9 mouse cellular contexts compared by ENCODE assay signal in genomic region chr7:19211996-19212755, GRCm38 (mm10). TPM values are rescaled to one million over a fixed set of nuclear protein-coding genes. Genes with fewer than 3 reads are reported as not detected.
A peak's percentile ranks its signal among the peaks of the same experiment; 100 is the strongest.
DNase-seq lines count a peak whose midpoint lies in the region; ATAC-seq lines count a peak whose summit lies in the region.
"Had no signal": no experiment of that assay in that cellular context is flagged by ENCODE, and none has a peak within 500 bp of the region (broad histone marks: within the 10 kb centered on the region; RNA-seq: fewer than 3 reads in every experiment).

TSS of gene Gpr4 (plus strand) at chr7:19212538.

- peak within 1 kb of the TSS; percentile 53; the same call in 1 of the 2 replicates for H3K9ac ChIP-seq in kidney, embryonic 14.5 days (ENCODE audit: low read depth, low read length)
- H3K9ac ChIP-seq in embryonic facial prominence, embryonic 12.5 days, result peak within 1 kb of the TSS; percentile 38; the same call in 1 of the 2 replicates
- H3K9ac ChIP-seq in midbrain, embryonic 16.5 days (ENCODE audit: low read depth, low read length), result peak within 1 kb of the TSS; percentile 64

- intact Hi-C loops in heart, postnatal 36 days (cut with DNase I), result loop anchor here (2.0 kb wide), 1 partner anchor 15 kb away; no protein-coding TSS in a partner anchor

- no peak for DNase-seq in kidney, adult 11 months
- DNase-seq in heart, postnatal 36 days, result peak; percentile 51 to 54
- peak; percentile 51 for DNase-seq in liver
- DNase-seq in cerebellum, adult 11-12 months, result no peak

- H3K27ac ChIP-seq in kidney, embryonic 14.5 days (ENCODE audit: low read depth, low read length), result peak within 1 kb of the TSS; percentile 30; the same call in 1 of the 2 replicates
- H3K27ac ChIP-seq in embryonic facial prominence, embryonic 12.5 days, result no peak within 1 kb of the TSS
- H3K27ac ChIP-seq in midbrain, embryonic 16.5 days (ENCODE audit: low read length), result no peak within 1 kb of the TSS
- H3K27ac ChIP-seq: macrophage had no signal

- no peaks in the 10 kb centered on the region for H3K36me3 ChIP-seq in kidney, embryonic 14.5 days (ENCODE audit: control insufficient read depth, insufficient read depth, low read length)
- no peaks in the 10 kb centered on the region for H3K36me3 ChIP-seq in embryonic facial prominence, embryonic 12.5 days
- H3K36me3 ChIP-seq in midbrain, embryonic 16.5 days (ENCODE audit: control insufficient read depth, insufficient read depth, low read length), result no peaks in the 10 kb centered on the region

- peak within 1 kb of the TSS; percentile 82 for H3K4me2 ChIP-seq in kidney, embryonic 14.5 days (replicated peaks; ENCODE audit: low read depth, low read length)
- H3K4me2 ChIP-seq in embryonic facial prominence, embryonic 12.5 days (replicated peaks), result peak within 1 kb of the TSS; percentile 80
- peak within 1 kb of the TSS; percentile 72 for H3K4me2 ChIP-seq in midbrain, embryonic 16.5 days (ENCODE audit: low read length)

- H3K4me1 ChIP-seq in kidney, embryonic 14.5 days (ENCODE audit: control insufficient read depth, insufficient read depth, low read length), result peaks cover 19% of the 10 kb centered on the region
- peaks cover 20% of the 10 kb centered on the region for H3K4me1 ChIP-seq in embryonic facial prominence, embryonic 12.5 days
- H3K4me1 ChIP-seq in midbrain, embryonic 16.5 days (ENCODE audit: control insufficient read depth, insufficient read depth, low read length), result peaks cover 5% of the 10 kb centered on the region

- no peaks in the 10 kb centered on the region for H3K27me3 ChIP-seq in kidney, embryonic 14.5 days (ENCODE audit: control insufficient read depth, insufficient read depth, low read length)
- peaks cover 30% of the 10 kb centered on the region for H3K27me3 ChIP-seq in embryonic facial prominence, embryonic 12.5 days
- H3K27me3 ChIP-seq in midbrain, embryonic 16.5 days (ENCODE audit: control insufficient read depth, insufficient read depth, low read depth, low read length), result no peaks in the 10 kb centered on the region

- WGBS in kidney, embryonic 14.5 days, result 2% methylated on average over 29 of the region's 30 CpGs
- WGBS in embryonic facial prominence, embryonic 12.5 days, result 3% methylated on average over 28 of the region's 30 CpGs
- WGBS in midbrain, embryonic 16.5 days, result 1% methylated on average over 16 of the region's 30 CpGs

- H3K9me3 ChIP-seq in kidney, embryonic 14.5 days (ENCODE audit: control insufficient read depth, low read length), result 0 out of 2 replicates have a peak, but pooled peaks cover 2% of the 10 kb centered on the region
- no peaks in the 10 kb centered on the region for H3K9me3 ChIP-seq in embryonic facial prominence, embryonic 12.5 days
- no peaks in the 10 kb centered on the region for H3K9me3 ChIP-seq in midbrain, embryonic 16.5 days (replicated peaks; ENCODE audit: control insufficient read depth, low read length, poor library complexity, severe bottlenecking)

- peak; percentile 76 for ATAC-seq in kidney, embryonic 14.5 days (ENCODE audit: low FRiP score, low TSS enrichment)
- ATAC-seq in embryonic facial prominence, embryonic 12.5 days (ENCODE audit: insufficient number of reproducible peaks, insufficient read depth, low FRiP score, low TSS enrichment), result 0 out of 2 replicates have a peak, but pooled peaks have one; percentile 65
- ATAC-seq in midbrain, embryonic 16.5 days, result peak; percentile 66; the same call in 1 of the 2 replicates
- no peak for ATAC-seq in cerebellum, adult (ENCODE audit: insufficient number of reproducible peaks, low FRiP score, low TSS enrichment)

- H3K4me3 ChIP-seq in kidney, embryonic 14.5 days (ENCODE audit: low read length), result peak within 1 kb of the TSS; percentile 50
- H3K4me3 ChIP-seq in embryonic facial prominence, embryonic 12.5 days, result peak within 1 kb of the TSS; percentile 46
- peak within 1 kb of the TSS; percentile 44 for H3K4me3 ChIP-seq in midbrain, embryonic 16.5 days (ENCODE audit: low read depth, low read length)

RNA-seq across cellular contexts. Expression of gene Gpr4, which starts in this region (rescaled TPM):
- polyA plus RNA-seq in kidney, embryonic 14.5 days (2014; fragmentation: Nextera tagmentation; extraction: Ambion mirVana), result 2.4 and 3.4 TPM in 2 replicates
- polyA plus RNA-seq in embryonic facial prominence, embryonic 12.5 days (2016; fragmentation: Nextera tagmentation; extraction: Ambion mirVana), result 1.4 and 1.7 TPM in 2 replicates
- 10 to 100 TPM in 1 of 2 experiments, 1 to 10 TPM in 1; 7.9 to 10.6 TPM for total RNA-seq in heart, postnatal 36 days (2021)
- polyA plus RNA-seq in midbrain, embryonic 16.5 days (2015; fragmentation: Nextera tagmentation; extraction: Ambion mirVana), result 3.4 and 4.5 TPM in 2 replicates

Comparison
In these comparisons a context has a peak if more than half of its experiments do, and no peak if none do; other contexts are left out.
1. DNase-seq: peak in heart, postnatal 36 days (2 of 2) and liver (single experiment); none in kidney, adult 11 months (single experiment) and cerebellum, adult 11-12 months (single experiment).
2. Peak in every context shown above with its lines, with median percentiles within 50 percentile points of each other: H3K4me2 ChIP-seq, H3K4me3 ChIP-seq and H3K9ac ChIP-seq.